In genomic region chr1:89643445-89644100, GRCm38 (mm10) we compare ENCODE assay signal across 7 mouse cellular contexts.
DNase-seq lines count a peak whose midpoint lies in the region; ATAC-seq lines count a peak whose summit lies in the region.

No protein-coding gene starts in this region.

- H3K9ac ChIP-seq in heart, embryonic 11.5 days (ENCODE audit: low read depth, low read length), result no peak overlapping the region; the same call in 1 of the 2 replicates

- H3K27me3 ChIP-seq in heart, embryonic 11.5 days (ENCODE audit: control insufficient read depth, insufficient read depth, low read length), result no peaks in the 10 kb centered on the region

- no peaks in the 10 kb centered on the region for H3K4me1 ChIP-seq in brown adipose tissue, adult 24 weeks (ENCODE audit: control insufficient read depth, insufficient read depth, insufficient read length, low read length)
- H3K4me1 ChIP-seq in heart, embryonic 11.5 days (ENCODE audit: control insufficient read depth, insufficient read depth, low read length), result peaks cover 8% of the 10 kb centered on the region

- H3K9me3 ChIP-seq in heart, embryonic 11.5 days (replicated peaks; ENCODE audit: control insufficient read depth, low read length), result no peaks in the 10 kb centered on the region

- H3K27ac ChIP-seq in brown adipose tissue, adult 24 weeks (replicated peaks; ENCODE audit: low read depth, low read length), result peak overlapping the region; percentile 87
- H3K27ac ChIP-seq in heart, embryonic 11.5 days (ENCODE audit: low read depth, low read length), result peak overlapping the region; percentile 50; the same call in 1 of the 2 replicates

- H3K4me3 ChIP-seq in brown adipose tissue, adult 24 weeks (ENCODE audit: insufficient read depth, low read depth, low read length), result peak overlapping the region; percentile 49
- no peak overlapping the region for H3K4me3 ChIP-seq in heart, embryonic 11.5 days (ENCODE audit: low read depth, low read length)

- H3K36me3 ChIP-seq in heart, embryonic 11.5 days (ENCODE audit: control insufficient read depth, insufficient read depth, low read length), result no peaks in the 10 kb centered on the region

- ATAC-seq in heart, embryonic 11.5 days (replicated peaks; ENCODE audit: insufficient number of reproducible peaks, low FRiP score, low TSS enrichment), result no peak

- WGBS in heart, embryonic 11.5 days (ENCODE audit: insufficient replicate concordance), result 59% methylated on average over 8 of the region's 8 CpGs

- peak; percentile 57 to 67 for DNase-seq in right cerebral cortex, adult 2 months (ENCODE audit: low spot score in 2 of 2)
- no peak for DNase-seq in right cerebral cortex, postnatal 25 days
- peak; percentile 56 for DNase-seq in kidney, postnatal 14 days
- DNase-seq in lung, postnatal 36 days, result peak; percentile 64
- DNase-seq in spleen, postnatal 36 days (ENCODE audit: low spot score in 2 of 2), result peak; percentile 27 to 50

- H3K4me2 ChIP-seq in heart, embryonic 11.5 days, result peak overlapping the region; percentile 22
